Mouse (Mus musculus): ENCODE results near the gene Myl9. TPM values are rescaled to one million over a fixed set of nuclear protein-coding genes. Genes with fewer than 3 reads are reported as not detected.

Gene Myl9
- polyA plus RNA-seq (2016; fragmentation: Nextera tagmentation; extraction: Ambion mirVana): 79.0 and 80.3 TPM in 2 replicates

DNA sequence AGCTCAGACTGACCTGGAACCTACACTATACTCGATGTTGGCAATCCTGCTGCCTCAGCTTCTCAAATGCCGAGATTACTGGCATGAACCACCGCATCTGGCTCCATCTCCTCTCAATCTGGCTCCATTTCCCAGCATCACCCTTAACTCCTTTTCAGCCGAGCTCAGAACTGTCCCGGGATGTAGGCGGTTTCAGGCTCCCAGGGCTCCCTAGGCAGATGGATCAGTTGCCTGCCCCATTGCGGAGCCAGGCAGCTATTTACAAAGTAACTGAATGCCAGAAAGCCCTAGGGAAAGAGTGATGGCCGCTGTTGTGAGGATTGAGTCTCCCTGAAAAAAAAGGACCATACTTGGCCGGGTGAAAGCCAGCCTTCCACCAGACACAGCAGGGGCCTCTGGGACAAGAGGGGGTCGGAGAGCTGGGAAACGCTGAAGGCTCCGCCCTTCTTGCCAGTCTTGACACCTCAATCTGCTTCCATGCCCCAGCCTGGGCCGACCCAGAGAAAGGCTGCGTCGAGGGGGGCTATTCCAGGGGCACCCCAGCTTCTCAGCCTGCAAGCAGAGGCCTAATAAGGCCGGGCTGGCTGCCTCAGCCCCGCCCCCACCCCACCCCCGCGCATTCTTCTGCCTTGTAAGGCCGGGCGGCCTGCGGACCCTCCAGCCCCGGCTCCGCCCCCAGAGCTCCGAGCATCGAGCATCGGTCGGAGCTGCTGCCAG, at the start of gene Myl9:
Gene Myl9 (plus strand): TSS at position 683 of the 717 bp plus-strand sequence.
- 2% methylated on average over 28 of the region's 28 CpGs for WGBS
- Histone ChIP-seq H3K4me3 (peak within 1 kb of the TSS; percentile 55), H3K27me3 (ENCODE audit: poor library complexity, severe bottlenecking) (peaks cover 32% of the 10 kb centered on the region), H3K36me3 (replicated peaks) (no peaks in the 10 kb centered on the region), H3K4me1 (peaks cover 41% of the 10 kb centered on the region), H3K9me3 (no peaks in the 10 kb centered on the region), H3K27ac (peak within 1 kb of the TSS; percentile 87)
- peak; percentile 78 for DNase-seq (ENCODE audit: extremely low spot score, low spot score)

DNA sequence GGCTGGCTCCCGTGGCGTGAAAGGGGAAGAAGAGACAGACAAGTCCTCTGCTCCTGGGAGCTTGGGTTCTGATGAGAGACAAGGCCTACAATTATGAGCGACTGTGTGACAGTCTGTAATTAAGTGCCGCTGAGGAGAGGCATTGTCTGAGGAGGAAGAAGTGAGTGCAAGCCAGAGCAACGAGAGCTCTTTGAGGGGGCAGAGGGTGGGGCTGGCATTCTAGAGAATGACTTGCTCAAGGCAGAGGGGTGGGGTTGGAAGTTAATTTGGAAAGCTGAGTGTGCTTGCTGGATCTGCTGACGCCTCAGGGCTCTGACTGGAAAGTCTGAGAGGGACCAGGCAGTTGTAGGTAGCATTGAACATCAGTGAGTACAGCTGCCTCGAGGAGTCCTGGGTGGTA, 48.9 kb upstream of the Myl9 start:
- no peak for DNase-seq (ENCODE audit: extremely low spot score, low spot score)
- Histone ChIP-seq H3K27ac (peak overlapping the region; percentile 68), H3K4me1 (peaks cover 82% of the 10 kb centered on the region), H3K4me3 (peak overlapping the region; percentile 26; the same call in 1 of the 2 replicates), H3K27me3 (ENCODE audit: poor library complexity, severe bottlenecking) (no peaks in the 10 kb centered on the region), H3K36me3 (replicated peaks) (peaks cover 38% of the 10 kb centered on the region), H3K9me3 (no peaks in the 10 kb centered on the region)
- WGBS: 20% methylated on average over 7 of the region's 7 CpGs

DNA sequence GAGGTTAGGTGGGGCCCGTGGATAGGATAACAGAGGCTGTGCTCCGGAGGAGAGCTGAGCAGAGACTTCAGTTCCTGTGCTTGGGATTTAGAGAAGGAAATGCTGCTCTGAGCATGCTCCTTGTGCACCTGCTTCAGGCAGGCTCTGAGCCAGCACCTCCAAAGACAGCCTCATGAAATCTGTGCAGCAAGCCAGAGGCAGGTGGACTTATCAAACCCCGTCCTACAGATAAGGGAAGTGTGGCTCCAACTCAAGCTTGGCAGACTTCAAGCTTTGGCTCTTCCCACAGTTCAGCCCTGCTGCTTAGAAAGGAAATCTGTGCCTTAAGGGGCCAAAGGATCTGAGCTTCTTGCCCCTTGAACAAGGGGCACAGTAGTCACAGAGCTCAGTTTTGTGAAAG, 48.3 kb upstream of the Myl9 start:
- Histone ChIP-seq H3K4me3 (peak overlapping the region; percentile 26; the same call in 1 of the 2 replicates), H3K9me3 (no peaks in the 10 kb centered on the region), H3K4me1 (peaks cover 79% of the 10 kb centered on the region), H3K27me3 (ENCODE audit: poor library complexity, severe bottlenecking) (no peaks in the 10 kb centered on the region), H3K27ac (peak overlapping the region; percentile 68), H3K36me3 (replicated peaks) (peaks cover 41% of the 10 kb centered on the region)
- DNase-seq (ENCODE audit: extremely low spot score, low spot score): no peak
- 72% methylated on average over 3 of the region's 3 CpGs for WGBS

DNA sequence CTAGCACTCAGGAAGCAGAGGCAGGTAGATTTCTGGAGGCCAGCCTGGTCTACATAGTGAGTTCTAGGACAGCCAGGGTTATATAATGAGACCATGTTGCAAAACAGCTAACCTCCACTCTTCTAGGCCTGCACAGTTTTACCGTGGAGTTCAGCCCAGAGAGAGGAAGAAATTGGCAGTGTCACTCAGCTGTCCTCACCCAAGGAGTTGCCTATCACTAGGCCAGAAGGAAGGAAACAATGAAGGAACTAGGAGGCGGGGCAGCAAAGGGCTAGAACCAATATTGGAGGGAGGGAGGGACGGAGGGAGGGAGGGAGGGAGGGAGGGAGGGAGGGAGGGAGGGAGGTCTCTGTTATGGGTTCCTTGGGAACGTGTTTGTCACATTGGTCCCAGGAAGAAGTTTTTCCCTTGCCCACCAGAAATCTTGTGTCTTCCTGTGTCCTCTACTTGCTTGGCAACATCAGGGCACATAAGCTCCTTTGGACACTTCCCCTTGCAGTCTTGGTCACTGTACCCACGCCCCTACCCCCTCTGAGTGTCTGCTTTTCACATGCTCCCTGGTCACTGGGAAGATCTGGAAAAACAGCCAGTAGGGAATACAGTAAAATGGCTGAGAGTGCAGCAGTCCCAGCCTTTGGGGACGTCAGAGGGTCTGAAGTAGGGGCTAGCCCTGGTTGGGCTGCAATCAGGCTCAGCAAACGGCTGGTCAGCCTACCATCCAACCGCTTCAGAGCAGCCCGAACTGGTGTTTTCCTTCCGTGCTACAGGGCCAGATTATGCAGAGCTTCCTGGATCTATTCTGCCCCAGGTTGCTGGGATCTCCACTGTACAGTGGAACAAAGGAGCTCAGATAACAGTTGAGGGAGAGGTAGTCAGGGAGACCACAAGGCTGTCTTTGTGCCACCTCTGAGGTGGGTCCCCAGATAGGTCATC, 45.4 kb upstream of the Myl9 start:
- no peak for DNase-seq (ENCODE audit: extremely low spot score, low spot score)
- peaks cover 60% of the 10 kb centered on the region for H3K4me1 ChIP-seq
- no peak overlapping the region for H3K4me3 ChIP-seq
- WGBS: 65% methylated on average over 9 of the region's 10 CpGs
- H3K9me3 ChIP-seq: no peaks in the 10 kb centered on the region
- H3K27me3 ChIP-seq (ENCODE audit: poor library complexity, severe bottlenecking): no peaks in the 10 kb centered on the region
- H3K36me3 ChIP-seq (replicated peaks): peaks cover 49% of the 10 kb centered on the region
- peak overlapping the region; percentile 62 for H3K27ac ChIP-seq

GRCm38 (mm10) chr2:156730501-156730921, 44.7 kb upstream of the Myl9 start:
- no peak for DNase-seq (ENCODE audit: extremely low spot score, low spot score)
- no peaks in the 10 kb centered on the region for H3K9me3 ChIP-seq
- H3K27me3 ChIP-seq (ENCODE audit: poor library complexity, severe bottlenecking): no peaks in the 10 kb centered on the region
- H3K36me3 ChIP-seq (replicated peaks): peaks cover 47% of the 10 kb centered on the region
- no peak overlapping the region for H3K4me3 ChIP-seq
- peak overlapping the region; percentile 62; the same call in 1 of the 2 replicates for H3K27ac ChIP-seq
- peaks cover 60% of the 10 kb centered on the region for H3K4me1 ChIP-seq
- WGBS: 82% methylated on average over 12 of the region's 12 CpGs

- Histone ChIP-seq H3K9me3 (no peaks in the 10 kb centered on the region), H3K27me3 (ENCODE audit: poor library complexity, severe bottlenecking) (no peaks in the 10 kb centered on the region), H3K4me3 (no peak overlapping the region), H3K4me1 (peaks cover 60% of the 10 kb centered on the region), H3K36me3 (replicated peaks) (peaks cover 45% of the 10 kb centered on the region), H3K27ac (no peak overlapping the region)
- DNase-seq (ENCODE audit: extremely low spot score, low spot score): no peak
These were observed 43.6 kb upstream of the Myl9 start for GRCm38 (mm10) chr2:156731592-156731991.

DNA sequence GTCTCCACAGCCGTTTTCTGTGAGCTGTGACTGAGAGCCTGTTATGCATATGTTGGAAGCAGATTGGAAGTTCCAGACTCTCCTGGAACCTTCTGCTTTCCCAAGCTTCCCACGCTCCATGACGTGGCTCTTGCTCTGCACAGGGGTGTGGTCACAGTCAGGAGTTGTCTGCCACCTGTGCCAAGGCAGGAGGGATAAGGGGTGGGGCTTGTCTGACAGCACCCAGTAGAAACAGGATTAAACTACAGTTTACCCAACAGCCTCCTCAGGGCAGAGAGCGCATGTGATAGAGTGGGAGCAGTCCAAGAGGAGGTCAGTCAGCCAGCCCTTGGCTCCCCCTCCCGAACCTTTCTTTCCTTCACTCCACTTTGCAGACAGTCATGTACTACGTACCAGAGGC, 43.1 kb upstream of the Myl9 start:
- 86% methylated on average over 6 of the region's 6 CpGs for WGBS
- peaks cover 48% of the 10 kb centered on the region for H3K36me3 ChIP-seq (replicated peaks)

GRCm38 (mm10) chr2:156735761-156736335, 39.4 kb upstream of the Myl9 start:
- DNase-seq (ENCODE audit: extremely low spot score, low spot score): no peak
- Histone ChIP-seq H3K27ac (no peak overlapping the region), H3K27me3 (ENCODE audit: poor library complexity, severe bottlenecking) (no peaks in the 10 kb centered on the region), H3K9me3 (no peaks in the 10 kb centered on the region), H3K36me3 (replicated peaks) (peaks cover 34% of the 10 kb centered on the region), H3K4me3 (no peak overlapping the region), H3K4me1 (peaks cover 44% of the 10 kb centered on the region)
- WGBS: 83% methylated on average over 3 of the region's 3 CpGs

More for the DNA sequence above, 43.1 kb upstream of the Myl9 start:
- Histone ChIP-seq H3K27ac (no peak overlapping the region), H3K4me3 (no peak overlapping the region), H3K4me1 (peaks cover 60% of the 10 kb centered on the region), H3K9me3 (no peaks in the 10 kb centered on the region), H3K27me3 (ENCODE audit: poor library complexity, severe bottlenecking) (no peaks in the 10 kb centered on the region)
- no peak for DNase-seq (ENCODE audit: extremely low spot score, low spot score)

DNA sequence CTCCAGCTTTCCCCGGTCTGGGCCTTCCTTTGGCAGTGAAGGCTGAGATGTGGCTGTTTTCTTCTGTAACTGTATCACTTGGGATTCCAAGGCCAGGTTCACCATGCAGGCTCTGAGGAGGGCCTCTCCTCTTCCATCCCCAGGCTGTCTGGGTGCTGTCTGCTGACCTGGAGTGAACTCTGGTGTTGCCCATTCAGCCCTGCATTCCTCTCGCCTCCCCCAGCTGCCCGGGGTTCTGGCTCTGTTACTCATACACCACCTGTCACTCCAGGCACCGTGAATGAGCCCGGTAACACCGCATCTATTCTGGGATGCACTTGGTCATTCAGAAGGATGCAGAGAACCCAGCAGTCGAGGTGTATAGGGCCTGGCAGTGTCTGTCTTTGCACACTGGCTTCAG, 38.4 kb upstream of the Myl9 start:
- Histone ChIP-seq H3K36me3 (replicated peaks) (peaks cover 32% of the 10 kb centered on the region), H3K4me1 (peaks cover 51% of the 10 kb centered on the region), H3K27ac (no peak overlapping the region), H3K9me3 (no peaks in the 10 kb centered on the region), H3K4me3 (no peak overlapping the region), H3K27me3 (ENCODE audit: poor library complexity, severe bottlenecking) (no peaks in the 10 kb centered on the region)
- WGBS: 67% methylated on average over 7 of the region's 7 CpGs
- no peak for DNase-seq (ENCODE audit: extremely low spot score, low spot score)

DNA sequence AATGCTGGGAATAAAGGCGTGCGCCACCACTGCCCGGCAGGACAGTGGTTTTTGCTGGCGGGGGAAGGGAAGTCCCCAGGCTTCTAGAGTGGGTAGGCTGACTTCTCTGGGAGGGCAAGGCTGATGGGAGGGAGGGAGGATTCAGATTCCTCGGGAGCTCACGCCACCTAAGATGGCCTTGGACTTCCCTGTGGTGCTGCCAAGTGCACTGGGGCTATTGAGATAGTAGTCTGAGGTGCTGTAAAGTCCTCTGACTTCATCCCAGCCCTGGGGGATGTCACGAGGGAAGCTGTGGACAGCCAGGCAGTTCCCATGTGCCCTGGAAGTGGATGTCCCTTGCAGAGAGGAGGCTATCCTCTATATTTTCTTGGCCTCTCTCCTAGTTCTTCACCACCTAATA, 37.2 kb upstream of the Myl9 start:
- Histone ChIP-seq H3K27me3 (ENCODE audit: poor library complexity, severe bottlenecking) (no peaks in the 10 kb centered on the region), H3K36me3 (replicated peaks) (peaks cover 25% of the 10 kb centered on the region), H3K9me3 (no peaks in the 10 kb centered on the region), H3K4me3 (no peak overlapping the region), H3K4me1 (peaks cover 58% of the 10 kb centered on the region), H3K27ac (no peak overlapping the region)
- DNase-seq (ENCODE audit: extremely low spot score, low spot score): no peak
- 76% methylated on average over 7 of the region's 7 CpGs for whole genome bisulfite sequencing

- Histone ChIP-seq H3K36me3 (replicated peaks) (peaks cover 47% of the 10 kb centered on the region), H3K27me3 (ENCODE audit: poor library complexity, severe bottlenecking) (no peaks in the 10 kb centered on the region), H3K9me3 (no peaks in the 10 kb centered on the region), H3K4me3 (no peak overlapping the region), H3K27ac (no peak overlapping the region), H3K4me1 (peaks cover 42% of the 10 kb centered on the region)
- no peak for DNase-seq (ENCODE audit: extremely low spot score, low spot score)
- 88% methylated on average over 9 of the region's 9 CpGs for WGBS
These were observed 34.0 kb upstream of the Myl9 start for GRCm38 (mm10) chr2:156741265-156741664.

DNA sequence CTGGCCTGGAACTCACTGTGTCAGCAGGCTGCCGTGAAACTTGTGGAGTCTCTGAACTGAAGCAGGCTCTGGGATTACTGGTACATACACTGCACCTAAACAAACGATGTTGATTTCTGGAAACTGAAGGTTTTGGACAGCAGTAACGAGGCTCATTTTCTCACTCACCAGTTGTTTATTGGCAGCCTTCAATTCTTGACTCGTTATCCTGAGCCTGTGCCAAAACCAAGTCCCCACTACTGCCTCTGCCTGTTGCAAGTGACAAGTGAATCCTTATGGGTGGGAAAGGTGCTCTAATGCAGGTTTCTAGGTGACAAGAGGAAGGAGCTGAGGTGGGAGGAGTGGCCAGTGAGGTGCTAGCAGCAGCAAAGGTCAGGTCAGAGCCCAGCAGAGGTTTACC, 33.2 kb upstream of the Myl9 start:
- Histone ChIP-seq H3K4me3 (no peak overlapping the region), H3K27me3 (ENCODE audit: poor library complexity, severe bottlenecking) (no peaks in the 10 kb centered on the region), H3K27ac (peak overlapping the region; percentile 20; the same call in 1 of the 2 replicates), H3K4me1 (peaks cover 34% of the 10 kb centered on the region), H3K9me3 (no peaks in the 10 kb centered on the region), H3K36me3 (replicated peaks) (peaks cover 51% of the 10 kb centered on the region)
- 65% methylated on average over 4 of the region's 4 CpGs for WGBS
- DNase-seq (ENCODE audit: extremely low spot score, low spot score): no peak
